Mouse (Mus musculus): ENCODE measurements around the gene Kif21b. TPM values are rescaled to one million over a fixed set of nuclear protein-coding genes. Genes with fewer than 3 reads are reported as not detected.
A peak's percentile ranks its signal among the peaks of the same experiment; 100 is the strongest.

The Kif21b gene
- total RNA-seq, 2 experiments from 2014 or later, result 33.9 to 36.5 TPM

DNA sequence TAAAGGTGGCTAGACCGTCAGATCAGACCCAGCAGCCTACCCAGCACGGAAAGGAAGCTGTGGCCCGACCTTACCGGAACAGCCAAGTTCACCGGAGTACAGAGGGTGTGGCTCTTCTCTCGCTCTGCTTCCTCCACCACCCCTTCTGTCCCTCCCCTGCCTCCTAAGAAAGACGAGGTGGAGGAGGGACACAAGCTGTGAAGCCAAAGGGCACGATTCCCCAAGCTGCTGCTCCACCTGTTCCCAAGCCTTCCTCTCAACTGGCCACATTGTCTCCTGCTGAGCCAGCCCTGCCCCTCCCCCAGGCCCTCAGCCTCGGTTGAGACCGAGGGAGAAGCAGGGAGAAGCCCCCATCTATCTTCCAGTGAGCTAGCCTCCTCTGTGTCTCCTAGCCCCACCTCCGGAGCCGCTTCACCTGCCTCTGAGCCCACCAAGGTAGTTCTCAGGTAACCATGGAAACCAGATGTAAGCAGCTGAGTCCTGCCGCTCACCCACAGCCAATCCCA lies 43.0 kb downstream of the Kif21b start:
- DNase-seq (ENCODE audit: low spot score in 2 of 2), result no peak
- H3K4me3 ChIP-seq, result no peak overlapping the region
- TF ChIP-seq CTCF (conservative IDR thresholded peaks at IDR 0.05), result no peak
- H3K27ac ChIP-seq, result no peak overlapping the region; the same call in 1 of the 2 replicates

DNA sequence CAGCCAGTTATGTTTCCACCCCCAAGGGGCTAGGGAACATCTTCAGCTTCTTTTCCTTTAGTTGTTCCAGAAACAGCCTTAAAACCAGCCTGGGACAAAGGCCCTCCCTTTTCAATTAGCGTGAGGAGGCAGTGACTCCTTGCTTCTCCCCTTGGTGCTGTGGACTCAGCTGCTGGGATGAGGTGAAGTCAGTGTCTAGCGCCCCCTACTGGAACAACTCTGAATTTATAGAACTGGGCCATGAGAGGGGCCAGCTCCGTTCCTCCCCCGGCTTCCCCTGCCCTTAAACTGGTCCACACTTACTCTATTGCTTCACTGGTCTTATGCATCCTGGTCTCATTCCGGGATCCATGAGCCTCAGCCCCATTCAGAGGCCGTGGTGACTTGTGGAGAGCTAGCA lies 44.0 kb downstream of the Kif21b start:
- peak; percentile 47 to 74 for DNase-seq (ENCODE audit: low spot score in 2 of 2)
- no peak overlapping the region for H3K27ac ChIP-seq
- no peak overlapping the region for H3K4me3 ChIP-seq
- peak; percentile 89 for TF ChIP-seq CTCF (conservative IDR thresholded peaks at IDR 0.05)

DNA sequence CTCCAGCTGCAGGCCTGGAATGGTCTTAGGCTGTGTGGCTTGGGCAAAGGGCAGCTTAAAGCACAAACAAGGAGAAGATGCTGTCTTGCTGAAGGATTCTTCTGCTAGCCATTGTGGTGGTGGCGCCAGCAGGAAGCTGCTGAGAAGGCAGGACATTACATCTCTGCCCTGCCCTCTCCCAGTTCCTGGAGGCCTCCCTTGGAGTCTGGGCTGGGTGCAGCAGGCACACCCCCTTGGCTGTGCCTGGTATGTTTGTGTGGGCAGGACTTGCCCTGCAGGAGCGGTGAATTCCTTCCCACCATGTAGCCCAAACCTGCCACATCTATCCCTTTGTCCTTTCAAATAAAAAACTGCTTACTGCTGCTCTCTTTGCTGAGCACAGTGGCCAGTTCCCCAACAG lies 45.9 kb downstream of the Kif21b start:
- no peak for DNase-seq (ENCODE audit: low spot score in 2 of 2)
- TF ChIP-seq CTCF (conservative IDR thresholded peaks at IDR 0.05), result no peak

DNA sequence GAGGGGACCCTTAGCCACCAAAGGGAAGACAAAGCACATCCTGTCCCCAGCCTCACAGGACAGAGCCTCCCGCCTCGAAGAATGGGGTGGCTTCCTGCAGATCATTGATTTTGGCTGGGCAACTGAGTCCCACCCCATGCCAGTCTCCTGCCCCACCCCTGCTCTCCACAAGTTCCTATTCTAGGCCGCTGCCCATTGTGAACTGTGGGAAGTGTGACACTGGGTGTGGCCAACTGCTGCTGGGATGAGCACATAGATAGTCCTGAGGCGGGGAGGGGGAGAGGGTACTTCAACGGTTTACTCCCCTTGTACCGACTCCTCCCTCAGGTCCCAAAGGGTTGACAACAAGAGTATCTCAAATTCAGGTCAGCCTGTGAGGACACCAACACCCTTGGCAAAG lies 47.6 kb downstream of the Kif21b start:
- H3K4me3 ChIP-seq, result no peak overlapping the region
- no peak for DNase-seq (ENCODE audit: low spot score in 2 of 2)
- TF ChIP-seq CTCF (conservative IDR thresholded peaks at IDR 0.05), result no peak
- no peak overlapping the region for H3K27ac ChIP-seq

More for the DNA sequence above, 45.9 kb downstream of the Kif21b start:
- no peak overlapping the region for H3K4me3 ChIP-seq
- H3K27ac ChIP-seq, result no peak overlapping the region

DNA sequence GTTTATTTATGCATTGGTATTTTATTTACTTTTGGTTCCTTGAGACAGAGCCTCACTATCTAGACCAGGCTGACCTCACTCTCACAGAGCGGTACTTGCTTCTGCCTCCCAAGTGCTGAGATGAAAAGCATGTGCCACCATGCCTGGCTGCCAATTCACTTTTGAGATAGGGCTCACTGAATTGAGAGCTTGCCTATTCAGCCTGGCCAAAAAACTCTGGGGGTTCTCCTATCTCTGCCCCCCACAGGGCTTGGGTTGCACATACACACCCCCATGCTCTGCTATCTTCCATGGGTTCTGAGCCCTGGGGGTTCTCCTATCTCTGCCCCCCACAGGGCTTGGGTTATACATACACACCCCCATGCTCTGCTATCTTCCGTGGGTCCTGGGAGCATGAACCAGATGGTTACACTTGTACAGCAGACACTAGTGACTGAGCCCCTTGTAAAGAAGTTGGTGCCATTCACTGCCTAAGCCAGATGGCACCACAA lies 48.4 kb downstream of the Kif21b start:
- Histone ChIP-seq H3K27ac (no peak overlapping the region), H3K4me3 (no peak overlapping the region)
- TF ChIP-seq CTCF (conservative IDR thresholded peaks at IDR 0.05), result no peak
- no peak for DNase-seq (ENCODE audit: low spot score in 2 of 2)

DNA sequence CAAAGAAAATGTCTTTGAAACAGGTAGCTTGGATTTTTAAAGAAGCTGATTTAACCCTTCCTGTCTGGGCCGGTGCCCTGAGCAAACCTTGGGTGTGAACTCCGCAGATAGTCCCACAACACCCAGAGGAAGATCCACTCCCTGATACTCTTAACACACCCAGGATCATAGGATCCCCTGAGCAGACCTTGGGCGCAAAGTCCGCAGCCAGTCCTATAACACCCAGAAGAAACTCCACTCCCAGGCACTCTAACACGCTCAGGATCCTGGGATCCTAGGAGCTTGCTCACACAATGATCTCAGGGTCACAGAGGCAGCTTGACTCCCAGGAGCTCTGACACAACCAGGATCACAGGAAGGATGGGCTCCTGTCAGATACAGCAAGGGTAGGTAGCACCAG lies 58.8 kb downstream of the Kif21b start:
- Histone ChIP-seq H3K4me3 (no peak overlapping the region), H3K27ac (no peak overlapping the region)
- no peak for TF ChIP-seq CTCF (conservative IDR thresholded peaks at IDR 0.05)
- no peak for DNase-seq (ENCODE audit: low spot score in 2 of 2)

DNA sequence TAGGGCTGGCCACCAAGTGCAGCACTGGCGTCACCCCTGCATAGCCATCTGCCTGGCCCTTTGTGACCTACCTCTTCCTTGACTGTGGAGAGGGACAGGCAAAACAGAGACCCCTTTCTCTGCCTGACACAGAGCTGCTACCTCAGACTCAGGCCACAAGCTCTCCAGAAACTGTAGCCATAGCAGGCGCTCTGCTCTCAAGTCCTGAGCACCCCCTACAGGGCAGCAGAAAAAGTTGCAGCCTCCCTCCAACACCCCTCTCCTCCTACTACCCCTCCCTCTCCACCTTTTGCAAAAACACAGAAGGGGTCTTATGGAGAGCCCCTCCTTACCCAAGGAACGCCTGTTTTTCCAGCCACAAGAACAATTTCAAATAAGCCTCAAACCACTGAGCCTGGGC lies 81.6 kb downstream of the Kif21b start, which contains the start of gene Mroh3:
TSS of gene Mroh3 (minus strand) at position 26 of the 400 bp plus-strand sequence.
- no peak within 1 kb of the TSS for H3K27ac ChIP-seq
- peak; percentile 85 for TF ChIP-seq CTCF (conservative IDR thresholded peaks at IDR 0.05)
- peak; percentile 33 to 54 for DNase-seq (ENCODE audit: low spot score in 2 of 2)

DNA sequence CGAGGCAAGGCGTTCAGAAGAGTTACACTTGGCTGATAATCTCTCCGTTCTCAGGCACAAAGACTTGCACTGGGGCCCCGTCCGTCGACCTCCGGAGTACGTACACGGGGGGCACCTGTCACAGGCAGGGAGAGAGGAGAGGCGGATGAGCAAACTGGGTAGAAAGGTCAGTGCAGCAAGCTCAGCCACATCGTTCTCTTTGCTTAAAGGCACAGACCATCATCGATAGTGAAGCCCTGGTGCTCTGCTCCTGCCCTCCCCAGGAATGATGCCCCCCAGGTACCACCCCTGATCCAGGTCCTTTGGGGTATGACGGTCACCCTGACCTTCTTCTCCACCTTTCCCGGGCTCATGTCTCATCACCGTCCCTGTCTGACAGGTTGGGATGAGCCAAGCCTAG lies 83.1 kb downstream of the Kif21b start:
- no peak for DNase-seq (ENCODE audit: low spot score in 2 of 2)
- Histone ChIP-seq H3K27ac (no peak overlapping the region), H3K4me3 (no peak overlapping the region)
- TF ChIP-seq CTCF (conservative IDR thresholded peaks at IDR 0.05), result no peak

More for the DNA sequence above, 81.6 kb downstream of the Kif21b start, which contains the start of gene Mroh3:
- no peak within 1 kb of the TSS for H3K4me3 ChIP-seq

DNA sequence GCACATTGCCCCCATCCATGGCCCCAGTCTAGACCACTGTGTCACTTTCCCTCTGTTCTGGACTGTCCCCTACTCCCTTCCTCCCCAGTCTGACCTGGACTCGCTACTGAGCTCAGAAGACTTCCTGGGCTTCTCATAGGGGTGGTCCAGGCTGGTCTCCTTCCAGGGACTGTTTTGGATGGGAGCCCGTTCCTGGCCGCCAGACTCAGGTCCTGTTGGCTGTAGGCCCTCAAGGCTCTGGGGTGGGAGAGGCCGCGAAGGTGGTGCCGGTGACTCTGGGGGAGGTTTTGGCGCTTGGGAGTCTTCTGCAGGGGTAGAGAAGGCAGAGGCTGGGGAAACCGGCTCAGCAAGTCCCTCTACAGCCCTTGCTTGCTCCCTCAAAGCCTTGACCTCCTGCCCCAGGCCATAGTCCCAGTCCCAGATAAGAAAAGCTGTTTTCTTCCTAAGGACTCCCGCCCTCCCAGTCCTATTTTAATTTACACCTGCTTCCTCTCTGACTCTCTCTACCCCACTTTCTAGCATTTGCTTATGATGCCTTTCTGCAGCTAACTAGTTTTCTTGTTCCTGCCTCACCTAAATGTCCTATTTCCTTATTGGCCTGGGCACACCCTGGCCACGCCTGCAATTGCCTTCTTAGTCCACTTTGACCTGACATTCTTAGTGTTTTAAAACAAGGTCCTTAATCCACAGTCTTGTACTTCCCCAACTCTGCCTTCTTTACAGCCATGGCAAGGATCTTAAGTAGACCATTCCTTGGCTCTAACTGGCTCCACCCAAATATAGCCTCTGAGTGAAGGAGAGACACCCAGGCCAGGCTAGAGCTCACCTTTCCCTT lies 89.1 kb downstream of the Kif21b start:
- no peak for DNase-seq (ENCODE audit: low spot score in 2 of 2)
- no peak overlapping the region for H3K4me3 ChIP-seq
- no peak overlapping the region for H3K27ac ChIP-seq
- TF ChIP-seq CTCF (conservative IDR thresholded peaks at IDR 0.05), result no peak

DNA sequence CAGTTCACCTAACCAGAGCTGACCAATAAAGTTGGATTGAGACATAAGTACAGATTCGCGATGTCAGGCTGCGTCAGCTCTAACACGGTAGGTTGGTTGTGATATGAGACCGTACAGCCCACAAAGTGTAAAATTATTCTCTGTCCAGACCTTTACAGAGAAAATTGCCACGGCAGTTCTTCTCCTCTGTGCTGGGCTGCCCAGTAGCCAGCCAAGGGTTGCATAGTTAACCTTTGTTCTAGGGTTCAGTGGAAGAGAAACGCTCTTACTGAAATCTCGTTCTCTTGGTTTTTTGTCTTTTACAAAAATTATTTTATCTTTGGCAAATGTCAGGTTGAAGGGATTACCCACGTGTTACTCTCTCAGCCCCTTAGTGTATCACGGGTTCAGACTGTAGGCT lies 91.2 kb downstream of the Kif21b start:
- no peak for DNase-seq (ENCODE audit: low spot score in 2 of 2)
- Histone ChIP-seq H3K27ac (no peak overlapping the region), H3K4me3 (no peak overlapping the region)
- no peak for TF ChIP-seq CTCF (conservative IDR thresholded peaks at IDR 0.05)

DNA sequence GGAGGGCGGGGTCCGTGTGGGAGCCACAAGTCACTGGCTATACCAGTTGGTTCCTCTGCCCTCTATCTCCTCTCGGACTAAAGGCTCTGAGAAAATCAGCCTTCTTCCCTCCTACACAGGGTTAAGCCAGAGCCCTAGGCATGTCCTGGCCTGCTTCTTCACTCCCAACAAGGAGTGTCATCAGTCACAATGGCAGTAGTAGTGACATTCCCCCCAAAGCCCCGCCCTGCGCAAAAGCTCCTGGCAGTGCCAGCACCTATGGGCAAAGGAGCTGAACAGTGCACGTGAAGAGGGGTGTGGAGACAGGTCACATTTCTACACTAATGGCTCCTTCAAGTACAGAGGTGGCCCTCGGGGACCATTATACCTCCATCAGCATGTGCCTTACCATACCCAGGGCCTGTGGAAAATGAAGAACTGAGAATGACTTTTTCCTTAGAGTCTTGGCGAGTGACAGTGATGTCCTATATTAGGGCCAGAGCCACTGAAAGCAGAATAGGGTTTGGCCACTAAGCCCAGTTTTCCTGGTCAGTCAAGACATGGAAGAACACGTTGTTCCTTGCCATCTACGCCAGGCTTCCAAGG lies 92.7 kb downstream of the Kif21b start:
- Histone ChIP-seq H3K4me3 (no peak overlapping the region), H3K27ac (no peak overlapping the region)
- DNase-seq (ENCODE audit: low spot score in 2 of 2), result no peak
- no peak for TF ChIP-seq CTCF (conservative IDR thresholded peaks at IDR 0.05)

DNA sequence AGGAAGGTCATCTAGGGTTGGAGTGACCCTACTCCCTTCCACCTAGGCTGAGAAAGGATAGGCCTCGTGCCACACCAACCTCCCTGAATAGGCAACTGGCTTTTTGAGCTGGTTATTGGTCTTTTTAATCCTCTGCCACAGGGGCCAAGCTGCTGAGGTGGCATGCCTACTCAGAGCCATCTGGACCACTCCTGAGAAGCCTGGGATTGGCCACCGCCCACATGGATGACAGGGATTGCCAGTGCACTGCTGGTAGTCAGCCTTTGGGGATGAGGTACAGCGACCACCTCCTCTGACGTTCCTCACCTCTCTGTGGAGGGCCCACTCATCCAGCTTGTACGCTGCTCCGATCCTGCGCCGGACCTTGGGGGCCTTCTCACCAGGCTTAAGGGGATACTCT lies 94.7 kb downstream of the Kif21b start:
- no peak overlapping the region for H3K4me3 ChIP-seq
- no peak for DNase-seq (ENCODE audit: low spot score in 2 of 2)
- TF ChIP-seq CTCF (conservative IDR thresholded peaks at IDR 0.05), result no peak
- H3K27ac ChIP-seq, result no peak overlapping the region

DNA sequence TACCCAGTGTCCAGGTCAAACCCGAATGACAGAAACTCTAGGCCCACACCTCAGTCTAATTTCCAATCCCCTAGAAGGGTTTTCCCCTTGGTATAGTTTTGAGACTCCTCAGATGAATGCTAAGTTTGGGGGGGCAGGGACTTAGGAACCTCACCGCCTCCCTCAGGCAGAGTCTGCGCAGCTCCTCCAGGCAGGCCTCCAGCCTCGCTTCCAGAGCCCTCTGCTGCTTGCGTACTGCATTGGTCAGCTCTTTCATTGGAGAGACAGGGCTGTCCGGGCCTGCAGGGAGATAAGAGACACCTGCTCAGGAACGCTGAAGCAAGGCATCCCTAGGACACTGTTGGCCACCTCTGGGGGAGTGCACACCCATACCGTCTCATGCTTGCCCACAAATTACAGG lies 95.4 kb downstream of the Kif21b start:
- H3K27ac ChIP-seq, result no peak overlapping the region
- no peak for TF ChIP-seq CTCF (conservative IDR thresholded peaks at IDR 0.05)
- no peak for DNase-seq (ENCODE audit: low spot score in 2 of 2)
- H3K4me3 ChIP-seq, result no peak overlapping the region

Other genes starting within 250 kb of the Kif21b start
- not detected for gene Pkp1, start 212.2 kb upstream of the Kif21b start, total RNA-seq (2021)
- gene Igfn1, start 125.0 kb upstream of the Kif21b start, total RNA-seq (2021), result under 1 TPM; 0.15 to 0.36 TPM
- gene Tmem9, start 123.2 kb upstream of the Kif21b start, total RNA-seq (2021), result 10 to 100 TPM; 69.5 to 85.7 TPM
- not detected for gene Ascl5, start 80.6 kb upstream of the Kif21b start, total RNA-seq (2021)
- gene Cacna1s, start 78.6 kb upstream of the Kif21b start, total RNA-seq (2021), result under 1 TPM; 0.49 to 0.77 TPM
- gene Mroh3, start 81.4 kb downstream of the Kif21b start, total RNA-seq (2021), result 1 to 10 TPM; 1.3 to 1.5 TPM
- gene Inava, start 102.9 kb downstream of the Kif21b start, total RNA-seq (2021), result 1 to 10 TPM; 3.0 to 3.2 TPM
- gene Gpr25, start 129.5 kb downstream of the Kif21b start, total RNA-seq (2021), result 1 to 10 TPM; 5.0 to 5.5 TPM
- 100 to 1,000 TPM; 132 to 141 TPM for gene Camsap2, start 214.7 kb downstream of the Kif21b start, total RNA-seq (2021)

Data from layer of hippocampus, adult 2 months (tissue).